8 mouse cellular contexts compared by ENCODE assay signal in genomic region chr2:122467351-122468013, GRCm38 (mm10). TPM values are rescaled to one million over a fixed set of nuclear protein-coding genes. Genes with fewer than 3 reads are reported as not detected.
A peak's percentile ranks its signal among the peaks of the same experiment; 100 is the strongest.
DNase-seq lines count a peak whose midpoint lies in the region; ATAC-seq and TF ChIP-seq lines count a peak whose summit lies in the region.

No protein-coding gene starts in this region.

- WGBS in heart, embryonic 11.5 days (ENCODE audit: insufficient replicate concordance) = 1% methylated on average over 39 of the region's 46 CpGs
- WGBS in kidney, embryonic 15.5 days = under 1% methylated on average over 46 of the region's 46 CpGs
- WGBS in limb, embryonic 15.5 days = under 1% methylated on average over 46 of the region's 46 CpGs
- WGBS in midbrain, postnatal 0 days = under 1% methylated on average over 46 of the region's 46 CpGs

- peak; percentile 90 to 92 for DNase-seq in B cell, adult 2 months
- DNase-seq in brain, embryonic 18.5 days (ENCODE audit: low read depth, low spot score) = peak; percentile 57
- peak; percentile 91 for DNase-seq in midbrain, postnatal 0 days (ENCODE audit: low spot score)
- DNase-seq in spleen, postnatal 10 days (ENCODE audit: low spot score in 2 of 2) = peak; percentile 83 to 94

- H3K4me1 ChIP-seq in erythroblast, embryonic 14.5 days (ENCODE audit: control insufficient read depth) = peaks cover 12% of the 10 kb centered on the region
- peaks cover 5% of the 10 kb centered on the region; the same call in 1 of the 2 replicates for H3K4me1 ChIP-seq in heart, embryonic 11.5 days (ENCODE audit: control insufficient read depth, insufficient read depth, low read length)
- peaks cover 10% of the 10 kb centered on the region for H3K4me1 ChIP-seq in kidney, embryonic 15.5 days
- peaks cover 11% of the 10 kb centered on the region for H3K4me1 ChIP-seq in limb, embryonic 15.5 days
- no peaks in the 10 kb centered on the region for H3K4me1 ChIP-seq in midbrain, postnatal 0 days (ENCODE audit: insufficient read depth, low read length)

- H3K27ac ChIP-seq in heart, embryonic 11.5 days (ENCODE audit: low read depth, low read length) = no peak overlapping the region
- H3K27ac ChIP-seq in kidney, embryonic 15.5 days = no peak overlapping the region
- H3K27ac ChIP-seq in limb, embryonic 15.5 days = no peak overlapping the region
- peak overlapping the region; percentile 38; the same call in 1 of the 2 replicates for H3K27ac ChIP-seq in midbrain, postnatal 0 days (ENCODE audit: low read depth, low read length)

- peak; percentile 77 for TF ChIP-seq CTCF in midbrain, postnatal 0 days (IDR thresholded peaks at IDR 0.05)

- peak overlapping the region; percentile 93 for H3K4me2 ChIP-seq in heart, embryonic 11.5 days
- peak overlapping the region; percentile 96 for H3K4me2 ChIP-seq in kidney, embryonic 15.5 days
- peak overlapping the region; percentile 97 for H3K4me2 ChIP-seq in limb, embryonic 15.5 days
- H3K4me2 ChIP-seq in midbrain, postnatal 0 days (ENCODE audit: low read depth, low read length, poor library complexity, severe bottlenecking) = peak overlapping the region; percentile 74

- no peaks in the 10 kb centered on the region for H3K36me3 ChIP-seq in erythroblast, embryonic 14.5 days (ENCODE audit: control insufficient read depth)
- H3K36me3 ChIP-seq in heart, embryonic 11.5 days (ENCODE audit: control insufficient read depth, insufficient read depth, low read length) = no peaks in the 10 kb centered on the region
- no peaks in the 10 kb centered on the region for H3K36me3 ChIP-seq in kidney, embryonic 15.5 days
- no peaks in the 10 kb centered on the region for H3K36me3 ChIP-seq in limb, embryonic 15.5 days
- H3K36me3 ChIP-seq in midbrain, postnatal 0 days (ENCODE audit: insufficient read depth, low read length) = no peaks in the 10 kb centered on the region

- H3K27me3 ChIP-seq in erythroblast, embryonic 14.5 days (ENCODE audit: control insufficient read depth) = no peaks in the 10 kb centered on the region; the same call in 1 of the 2 replicates
- H3K27me3 ChIP-seq in heart, embryonic 11.5 days (ENCODE audit: control insufficient read depth, insufficient read depth, low read length) = no peaks in the 10 kb centered on the region
- H3K27me3 ChIP-seq in kidney, embryonic 15.5 days = peaks cover 11% of the 10 kb centered on the region; the same call in 1 of the 2 replicates
- H3K27me3 ChIP-seq in limb, embryonic 15.5 days = no peaks in the 10 kb centered on the region
- no peaks in the 10 kb centered on the region for H3K27me3 ChIP-seq in midbrain, postnatal 0 days (ENCODE audit: insufficient read depth, low read length)

- peak; percentile 100 for ATAC-seq in heart, embryonic 11.5 days (replicated peaks; ENCODE audit: insufficient number of reproducible peaks, low FRiP score, low TSS enrichment)
- peak; percentile 100 for ATAC-seq in kidney, embryonic 15.5 days (replicated peaks; ENCODE audit: low FRiP score)
- ATAC-seq in limb, embryonic 15.5 days (ENCODE audit: insufficient number of reproducible peaks, low FRiP score, low TSS enrichment, low read depth) = peak; percentile 96
- ATAC-seq in midbrain, postnatal 0 days (ENCODE audit: low FRiP score) = peak; percentile 99

- no peaks in the 10 kb centered on the region for H3K9me3 ChIP-seq in erythroblast, embryonic 14.5 days (ENCODE audit: control insufficient read depth, low read length)
- no peaks in the 10 kb centered on the region for H3K9me3 ChIP-seq in heart, embryonic 11.5 days (replicated peaks; ENCODE audit: control insufficient read depth, low read length)
- H3K9me3 ChIP-seq in kidney, embryonic 15.5 days (replicated peaks) = no peaks in the 10 kb centered on the region
- H3K9me3 ChIP-seq in limb, embryonic 15.5 days = no peaks in the 10 kb centered on the region
- H3K9me3 ChIP-seq in midbrain, postnatal 0 days (ENCODE audit: low read length) = no peaks in the 10 kb centered on the region

- H3K4me3 ChIP-seq in erythroblast, embryonic 14.5 days (replicated peaks) = peak overlapping the region; percentile 63
- H3K4me3 ChIP-seq in heart, embryonic 11.5 days (ENCODE audit: low read depth, low read length) = peak overlapping the region; percentile 56
- H3K4me3 ChIP-seq in kidney, embryonic 15.5 days (replicated peaks) = peak overlapping the region; percentile 58
- peak overlapping the region; percentile 52 for H3K4me3 ChIP-seq in limb, embryonic 15.5 days
- H3K4me3 ChIP-seq in midbrain, postnatal 0 days (ENCODE audit: low read depth, low read length) = peak overlapping the region; percentile 55

- peak overlapping the region; percentile 66 for H3K9ac ChIP-seq in heart, embryonic 11.5 days (ENCODE audit: low read depth, low read length)
- peak overlapping the region; percentile 45 for H3K9ac ChIP-seq in kidney, embryonic 15.5 days
- H3K9ac ChIP-seq in limb, embryonic 15.5 days = peak overlapping the region; percentile 40; the same call in 1 of the 2 replicates
- peak overlapping the region; percentile 76 for H3K9ac ChIP-seq in midbrain, postnatal 0 days (replicated peaks; ENCODE audit: low read length, poor library complexity, severe bottlenecking)

RNA-seq across cellular contexts. Expression of gene Gm14085, which starts 17.3 kb away (rescaled TPM):
- not detected in 2 replicates for polyA plus RNA-seq in erythroblast, embryonic 14.5 days (2012)
- polyA plus RNA-seq in heart, embryonic 11.5 days (2014; fragmentation: Nextera tagmentation; extraction: Ambion mirVana) = not detected in 2 replicates
- 0.12 TPM in 2 replicates for polyA plus RNA-seq in kidney, embryonic 15.5 days (2015; fragmentation: Nextera tagmentation; extraction: Ambion mirVana)
- polyA plus RNA-seq in limb, embryonic 15.5 days (2015; fragmentation: Nextera tagmentation; extraction: Ambion mirVana) = not detected in 2 replicates
- total RNA-seq in midbrain, postnatal 0 days (2014; rRNA removed) = 0.05 TPM in 2 replicates
- not detected in 2 replicates for polyA plus RNA-seq in midbrain, postnatal 0 days (2015; fragmentation: Nextera tagmentation; extraction: Ambion mirVana)

RNA-seq across cellular contexts. Expression of gene Slc28a2, which starts 41.2 kb away (rescaled TPM):
- polyA plus RNA-seq in erythroblast, embryonic 14.5 days (2012) = not detected in 2 replicates
- 0.27 TPM in 2 replicates for polyA plus RNA-seq in heart, embryonic 11.5 days (2014; fragmentation: Nextera tagmentation; extraction: Ambion mirVana)
- polyA plus RNA-seq in kidney, embryonic 15.5 days (2015; fragmentation: Nextera tagmentation; extraction: Ambion mirVana) = 0.54 and 0.82 TPM in 2 replicates
- polyA plus RNA-seq in limb, embryonic 15.5 days (2015; fragmentation: Nextera tagmentation; extraction: Ambion mirVana) = 0.73 and 1.5 TPM in 2 replicates
- total RNA-seq in midbrain, postnatal 0 days (2014; rRNA removed) = not detected in 2 replicates
- polyA plus RNA-seq in midbrain, postnatal 0 days (2015; fragmentation: Nextera tagmentation; extraction: Ambion mirVana) = 0.10 TPM in 1 of 2 replicates, not detected in the other
